Mouse (Mus musculus) spleen, adult 2 months (tissue): ENCODE results near the gene Spata31d1b.

Experiments used
- CTCF ChIP-seq: fragments of 200-500 bp; IDR thresholded peaks from 2 replicates; pipeline ENCODE4 v1.5.1; 2011; ENCODE audit warnings: mild to moderate bottlenecking, inconsistent platforms; ENCODE audit not compliant: insufficient read depth, insufficient read length, insufficient replicate concordance; ENCODE audit errors: extremely low read depth
- POLR2A ChIP-seq: fragments of 200-500 bp; IDR thresholded peaks from 2 replicates; pipeline ENCODE4 v1.6.1; 2011; ENCODE audit warnings: low read depth, low read length, inconsistent platforms

DNA sequence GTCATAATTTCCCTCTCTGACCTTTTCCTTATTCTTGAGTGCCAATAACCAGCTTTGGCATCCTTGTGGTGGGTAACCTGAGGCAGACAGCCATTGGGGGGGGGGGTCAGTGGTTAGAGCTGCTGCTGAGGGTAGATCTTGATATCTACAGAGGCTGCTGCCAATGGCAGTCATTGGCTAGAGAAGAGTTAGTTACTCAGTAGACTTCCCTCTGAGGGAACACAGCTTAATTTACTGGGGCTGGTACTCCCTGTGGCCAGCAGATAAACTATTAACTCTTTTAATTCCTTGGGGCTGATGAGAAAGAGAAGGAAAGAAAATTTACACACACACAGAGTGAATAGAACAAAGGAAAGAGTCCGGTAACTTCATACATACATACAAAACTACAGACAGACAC lies 7.4 kb downstream of the Spata31d1b start:
- TF ChIP-seq CTCF (no peak), POLR2A (no peak)
